Mouse (Mus musculus): ENCODE measurements around the gene Gpc6.

Gpc6 gene

GRCm38 (mm10) chr14:118009541-118009940, 1084.4 kb downstream of the Gpc6 start:
- no peak for DNase-seq (ENCODE audit: low read depth, low spot score)

GRCm38 (mm10) chr14:118013237-118013636, 1088.1 kb downstream of the Gpc6 start:
- DNase-seq (ENCODE audit: low read depth, low spot score) = no peak

DNA sequence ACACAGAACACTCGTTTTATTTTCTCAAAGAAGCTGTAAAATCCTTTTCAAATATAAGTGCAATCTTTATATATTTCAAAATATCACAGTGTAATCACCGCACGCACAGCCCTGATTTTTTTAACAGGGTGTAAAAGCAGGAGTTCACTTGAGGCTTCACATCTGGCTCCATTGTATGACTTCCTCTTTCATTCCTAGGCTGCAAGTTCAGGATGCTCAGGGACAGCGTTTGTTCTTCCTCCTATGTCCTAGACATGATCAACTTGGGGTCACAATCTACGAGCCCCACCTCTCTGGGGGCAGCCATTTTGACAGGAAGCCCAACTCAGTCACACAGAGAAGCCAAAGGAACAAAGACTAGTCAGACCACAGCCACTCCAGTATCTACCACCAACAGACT, 1094.2 kb downstream of the Gpc6 start:
- no peak for DNase-seq (ENCODE audit: low read depth, low spot score)

DNA sequence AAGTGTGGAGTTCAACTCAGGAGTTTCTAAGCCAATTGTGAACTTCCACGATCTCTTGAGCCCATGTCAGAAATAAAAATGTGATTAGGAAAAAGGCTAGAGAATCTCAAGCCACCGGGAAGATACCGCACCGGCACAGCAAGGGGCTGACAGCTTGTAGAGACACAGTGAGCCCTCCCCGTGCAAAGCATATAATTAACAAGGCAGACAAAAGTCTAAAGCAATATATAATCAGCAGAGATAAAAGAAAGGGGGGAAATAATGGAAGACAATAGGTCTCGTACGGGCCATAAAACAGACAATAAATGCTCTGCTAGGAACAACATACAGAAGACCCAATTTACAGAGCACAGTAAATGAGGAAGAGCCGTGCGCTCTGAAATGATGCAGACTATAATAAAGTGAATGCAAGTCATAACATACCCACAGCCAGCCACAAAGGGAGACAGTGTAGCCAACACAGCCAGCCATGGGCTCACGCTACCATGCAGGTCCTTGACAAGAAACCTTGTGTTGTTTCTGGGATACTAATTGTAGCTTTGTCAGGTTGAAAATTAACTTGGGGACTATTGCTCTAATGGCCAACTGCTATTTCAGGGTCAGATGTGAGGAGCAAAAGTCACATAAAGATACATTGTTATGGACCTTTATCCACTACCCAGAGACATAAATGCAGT, 1096.9 kb downstream of the Gpc6 start:
- DNase-seq (ENCODE audit: low read depth, low spot score) = no peak

All from brain, embryonic 18.5 days (tissue).